Mouse (Mus musculus) megakaryocyte, embryonic 14.5 days (primary cell): ENCODE measurements around the gene Zfp266. TPM values are rescaled to one million over a fixed set of nuclear protein-coding genes. Genes with fewer than 3 reads are reported as not detected.

Source experiments
- H3K27me3 ChIP-seq: replicated peaks from 2 replicates; pipeline ENCODE3; 2012; ENCODE audit warnings: inconsistent platforms
- H3K36me3 ChIP-seq: replicated peaks from 2 replicates; pipeline ENCODE3; 2012; ENCODE audit warnings: low read length, inconsistent platforms, mixed read lengths
- H3K4me1 ChIP-seq: 2 replicates; pipeline ENCODE4 v1.6.1; 2012; ENCODE audit warnings: inconsistent platforms
- H3K4me3 ChIP-seq: replicated peaks from 2 replicates; pipeline ENCODE3; 2012; ENCODE audit warnings: moderate library complexity, mild to moderate bottlenecking, inconsistent platforms
- H3K9me3 ChIP-seq: 2 replicates; pipeline ENCODE4 v1.6.1; 2012; ENCODE audit warnings: inconsistent platforms
- FLI1 ChIP-seq: IDR thresholded peaks from 2 replicates; pipeline ENCODE4 v1.6.1; 2012; ENCODE audit warnings: low read length, inconsistent platforms, mixed read lengths
- GATA1 ChIP-seq: IDR thresholded peaks from 3 replicates; pipeline ENCODE4 v1.6.1; 2012; ENCODE audit warnings: mixed read lengths, low read length, inconsistent platforms, borderline replicate concordance
- polyA plus RNA-seq: library from polyadenylated mRNA; stranded (reverse); fragments of >175 nt; gene quantifications from 2 replicates; pipeline ENCODE4 v1.2.3, GENCODE M21; 2012; ENCODE audit warnings: low replicate concordance; ENCODE audit not compliant: insufficient read depth

Gene Zfp266
- polyA plus RNA-seq, 1 experiment = 0.56 TPM

- Histone ChIP-seq H3K4me1 (peaks cover 26% of the 10 kb centered on the region; the same call in 1 of the 2 replicates), H3K9me3 (no peaks in the 10 kb centered on the region), H3K27me3 (no peaks in the 10 kb centered on the region), H3K36me3 (peaks cover 74% of the 10 kb centered on the region), H3K4me3 (no peak overlapping the region)
- TF ChIP-seq FLI1 = no peak
- TF ChIP-seq GATA1 = no peak
Measured at GRCm38 (mm10) chr9:20453647-20454046, 67.6 kb downstream of the Zfp266 start.

GRCm38 (mm10) chr9:20451493-20451892, 69.7 kb downstream of the Zfp266 start:
- no peak overlapping the region for H3K4me3 ChIP-seq
- H3K36me3 ChIP-seq = peaks cover 72% of the 10 kb centered on the region
- peaks cover 7% of the 10 kb centered on the region; the same call in 1 of the 2 replicates for H3K4me1 ChIP-seq
- no peaks in the 10 kb centered on the region for H3K27me3 ChIP-seq
- no peak for TF ChIP-seq GATA1
- no peak for TF ChIP-seq FLI1
- H3K9me3 ChIP-seq = no peaks in the 10 kb centered on the region

Other genes starting within 250 kb of the Zfp266 start
- not detected in 2 replicates for gene Olfr39, start 239.1 kb downstream of the Zfp266 start, polyA plus RNA-seq
- gene Olfr873, start 222.9 kb downstream of the Zfp266 start, polyA plus RNA-seq = 0.34 TPM in 1 of 2 replicates, not detected in the other
- not detected in 2 replicates for gene Olfr18, start 185.3 kb downstream of the Zfp266 start, polyA plus RNA-seq
- gene Zfp560, start 136.2 kb downstream of the Zfp266 start, polyA plus RNA-seq = 1.4 TPM in 1 of 2 replicates, not detected in the other
- 0.08 and 0.24 TPM in 2 replicates for gene Zfp26, start 61.3 kb downstream of the Zfp266 start, polyA plus RNA-seq
- gene Zfp426, start 28.7 kb downstream of the Zfp266 start, polyA plus RNA-seq = 0.37 and 1.2 TPM in 2 replicates
- 1.6 TPM in 1 of 2 replicates, not detected in the other for gene Zfp846, start 59.9 kb upstream of the Zfp266 start, polyA plus RNA-seq
- gene Ubl5, start 121.5 kb upstream of the Zfp266 start, polyA plus RNA-seq = 15.3 TPM in 1 of 2 replicates, not detected in the other
- gene Fbxl12, start 123.3 kb upstream of the Zfp266 start, polyA plus RNA-seq = 20.8 and 31.8 TPM in 2 replicates
- 8.5 and 31.8 TPM in 2 replicates for gene Pin1, start 130.7 kb upstream of the Zfp266 start, polyA plus RNA-seq
- gene Olfm2, start 224.9 kb upstream of the Zfp266 start, polyA plus RNA-seq = 0.16 TPM in 1 of 2 replicates, not detected in the other